Mouse (Mus musculus): ENCODE results near the gene Fgf12.

Fgf12 gene

GRCm38 (mm10) chr16:28303889-28304288, 449.0 kb downstream of the Fgf12 start:
- DNase-seq = no peak

- DNase-seq = no peak
Observed at GRCm38 (mm10) chr16:28289689-28290330, 463.1 kb downstream of the Fgf12 start.

- no peak for DNase-seq
Observed at GRCm38 (mm10) chr16:28257904-28258303, 495.0 kb downstream of the Fgf12 start.

- no peak for DNase-seq
Observed at GRCm38 (mm10) chr16:28254303-28254702, 498.6 kb downstream of the Fgf12 start.

GRCm38 (mm10) chr16:28251930-28252329, 500.9 kb downstream of the Fgf12 start:
- no peak for DNase-seq

- no peak for DNase-seq
Observed at GRCm38 (mm10) chr16:28242867-28243649, 509.8 kb downstream of the Fgf12 start.

GRCm38 (mm10) chr16:28239382-28239781, 513.5 kb downstream of the Fgf12 start:
- no peak for DNase-seq

GRCm38 (mm10) chr16:28238019-28238868, 514.6 kb downstream of the Fgf12 start:
- DNase-seq = no peak

GRCm38 (mm10) chr16:28215930-28216329, 536.9 kb downstream of the Fgf12 start:
- DNase-seq = no peak

- no peak for DNase-seq
Observed at GRCm38 (mm10) chr16:28212411-28212810, 540.5 kb downstream of the Fgf12 start.

- no peak for DNase-seq
Observed at GRCm38 (mm10) chr16:28156443-28156842, 596.4 kb downstream of the Fgf12 start.

GRCm38 (mm10) chr16:28140972-28141371, 611.9 kb downstream of the Fgf12 start:
- no peak for DNase-seq

- DNase-seq = no peak
Observed at GRCm38 (mm10) chr16:28127006-28127405, 625.9 kb downstream of the Fgf12 start.

Measured in thymus, postnatal 14 days (tissue).